Mouse (Mus musculus) urinary bladder, postnatal 4 days (tissue): ENCODE data around the gene Vmn1r95.
"Not testable (repeated sequence)": the region's sequence is repeated elsewhere in the genome, so short reads cannot be mapped to it uniquely, and the experiment has no call there.

Experiments
- DNase-seq, 2 experiments: peaks; one replicate each; pipeline ENCODE4 v3.0.0; 2021 to 2022; ENCODE audit warnings: low spot score in 2 of 2

Gene Vmn1r95

DNA sequence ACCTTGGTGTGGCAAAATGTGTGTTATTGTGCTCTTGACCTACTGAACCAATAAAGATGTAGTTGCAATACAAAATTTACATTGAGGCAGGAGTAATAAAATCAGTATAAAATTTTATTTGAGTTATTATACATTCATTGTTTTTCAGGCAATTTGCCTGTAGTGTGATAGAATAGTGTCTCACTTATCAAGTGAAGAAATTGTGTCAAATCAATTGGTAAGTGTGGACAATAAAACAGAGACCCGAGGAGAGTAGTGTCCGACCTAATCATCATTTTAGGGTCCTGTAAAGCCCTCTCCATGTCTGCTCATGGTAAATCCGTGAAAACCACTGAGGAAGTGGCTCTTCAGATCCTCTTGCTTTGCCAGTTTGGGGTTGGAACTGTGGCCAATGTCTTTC, at the start of gene Vmn1r95:
Vmn1r95 (plus strand) TSS at position 301 of the 400 bp plus-strand sequence.
- not testable (repeated sequence) for DNase-seq

GRCm38 (mm10) chr7:20168277-20168676, 25.2 kb upstream of the Vmn1r95 start, which contains the start of gene Vmn1r94:
TSS of gene Vmn1r94 (minus strand) at chr7:20168377.
- not testable (repeated sequence) for DNase-seq

GRCm38 (mm10) chr7:20205507-20205906, 12.0 kb downstream of the Vmn1r95 start, which contains the start of gene Gm6164:
TSS of gene Gm6164 (minus strand) at chr7:20205607.
- DNase-seq, result not testable (repeated sequence)

GRCm38 (mm10) chr7:20233728-20234127, 40.2 kb downstream of the Vmn1r95 start, which contains the start of gene Gm4498:
TSS of gene Gm4498 (minus strand) at chr7:20233828.
- DNase-seq, result not testable (repeated sequence)
